Mouse (Mus musculus) mature B cell (primary cell): ENCODE results near the gene Pmepa1.

Experiments
- in situ Hi-C: fragments of 300-500 bp; cut with MboI; formaldehyde crosslinking; loops from 2 replicates; pipeline ENCODE4 v1.14.3; 2019

Gene Pmepa1

GRCm38 (mm10) chr2:173186047-173186943 lies 90.0 kb downstream of the Pmepa1 start:
- in situ Hi-C loops = no loop called here

GRCm38 (mm10) chr2:173185282-173185681 lies 91.1 kb downstream of the Pmepa1 start:
- in situ Hi-C loops = no loop called here

- in situ Hi-C loops = no loop called here
These were observed 91.8 kb downstream of the Pmepa1 start for GRCm38 (mm10) chr2:173184475-173185080.

GRCm38 (mm10) chr2:173183836-173184460 lies 92.4 kb downstream of the Pmepa1 start:
- in situ Hi-C loops = no loop called here

- in situ Hi-C loops = no loop called here
These were observed 93.0 kb downstream of the Pmepa1 start for GRCm38 (mm10) chr2:173183311-173183710.

- in situ Hi-C loops = no loop called here
These were observed 93.5 kb downstream of the Pmepa1 start for GRCm38 (mm10) chr2:173182796-173183195.

- in situ Hi-C loops = no loop called here
These were observed 94.4 kb downstream of the Pmepa1 start for GRCm38 (mm10) chr2:173181901-173182300.

GRCm38 (mm10) chr2:173181486-173181885 lies 94.8 kb downstream of the Pmepa1 start:
- in situ Hi-C loops = no loop called here

GRCm38 (mm10) chr2:173180721-173181388 lies 95.5 kb downstream of the Pmepa1 start:
- in situ Hi-C loops = no loop called here

GRCm38 (mm10) chr2:173180026-173180425 lies 96.3 kb downstream of the Pmepa1 start:
- in situ Hi-C loops = no loop called here

- in situ Hi-C loops = loop anchor here (5.0 kb wide), 1 partner anchor 67 kb away; no protein-coding TSS in a partner anchor
These were observed 97.3 kb downstream of the Pmepa1 start for GRCm38 (mm10) chr2:173179046-173179445.

GRCm38 (mm10) chr2:173177951-173178350 lies 98.4 kb downstream of the Pmepa1 start:
- in situ Hi-C loops = loop anchor here (5.0 kb wide), 1 partner anchor 66 kb away; no protein-coding TSS in a partner anchor

- in situ Hi-C loops = loop anchor here (5.0 kb wide), 1 partner anchor 65 kb away; no protein-coding TSS in a partner anchor
These were observed 98.9 kb downstream of the Pmepa1 start for GRCm38 (mm10) chr2:173177481-173177880.

- in situ Hi-C loops = loop anchor here (5.0 kb wide), 1 partner anchor 63 kb away; no protein-coding TSS in a partner anchor
These were observed 100.6 kb downstream of the Pmepa1 start for GRCm38 (mm10) chr2:173175703-173176102.

- in situ Hi-C loops = no loop called here
These were observed 101.8 kb downstream of the Pmepa1 start for GRCm38 (mm10) chr2:173174569-173174968.
